Mouse (Mus musculus): ENCODE data around the gene Srrm2. TPM values are rescaled to one million over a fixed set of nuclear protein-coding genes. Genes with fewer than 3 reads are reported as not detected.

The Srrm2 gene
- polyA plus RNA-seq, 1 experiment, result 58.2 TPM

DNA sequence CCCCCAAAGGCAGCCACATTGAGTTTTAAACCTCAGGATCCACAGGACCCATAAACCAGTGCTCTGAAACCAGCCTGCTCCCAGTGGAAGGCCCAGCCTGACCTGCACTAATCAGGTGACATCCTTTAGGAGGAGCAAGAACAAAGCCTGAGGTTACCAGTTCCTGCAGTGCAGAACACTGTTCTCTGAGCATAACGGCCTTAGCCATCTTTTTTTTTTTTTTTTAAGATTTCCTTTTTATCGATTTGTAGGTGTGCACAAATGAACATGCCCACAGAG lies 686 bp downstream of the Srrm2 start:
- no peak overlapping the region for H3K4me3 ChIP-seq
- H3ac ChIP-seq (ENCODE audit: control insufficient read depth, insufficient read length), result no peak overlapping the region
- no peak overlapping the region for H3K4me2 ChIP-seq (ENCODE audit: low read depth)
- H3K27me3 ChIP-seq (ENCODE audit: control insufficient read depth, insufficient read depth, insufficient read length), result no peaks in the 10 kb centered on the region
- TF ChIP-seq MYOG (IDR thresholded peaks at IDR 0.05; ENCODE audit: control insufficient read depth in 1 of 3, insufficient read depth in 1 of 3, insufficient read length in 2 of 3, low read depth in 2 of 3) (no peak), TCF3 (IDR thresholded peaks at IDR 0.05; ENCODE audit: insufficient read length, low read depth) (no peak), MAX (IDR thresholded peaks at IDR 0.05; ENCODE audit: low read depth) (no peak), MYOD1 (IDR thresholded peaks at IDR 0.05; ENCODE audit: control insufficient read depth in 1 of 3, insufficient read length in 2 of 3, low read depth in 2 of 3) (no peak), CEBPB (IDR thresholded peaks at IDR 0.05; ENCODE audit: insufficient read depth, poor library complexity, severe bottlenecking) (no peak), TCF12 (IDR thresholded peaks at IDR 0.05; ENCODE audit: insufficient read depth, poor library complexity, severe bottlenecking) (no peak), REST (IDR thresholded peaks at IDR 0.05; ENCODE audit: insufficient read depth, insufficient read length) (no peak), POLR2AphosphoS2 (IDR thresholded peaks at IDR 0.05; ENCODE audit: insufficient read length, low read depth) (no peak), E2F4 (IDR thresholded peaks at IDR 0.05; ENCODE audit: insufficient read depth) (no peak), SRF (IDR thresholded peaks at IDR 0.05; ENCODE audit: control insufficient read depth, insufficient read length, low read depth) (no peak), POLR2A (IDR thresholded peaks at IDR 0.05; ENCODE audit: insufficient read length, low read depth) (no peak), USF1 (IDR thresholded peaks at IDR 0.05; ENCODE audit: low read depth) (no peak)
- no peaks in the 10 kb centered on the region for H3K36me3 ChIP-seq (ENCODE audit: control insufficient read depth, insufficient read depth)
- H3K79me2 ChIP-seq (ENCODE audit: control insufficient read depth, insufficient read depth), result no peaks in the 10 kb centered on the region

DNA sequence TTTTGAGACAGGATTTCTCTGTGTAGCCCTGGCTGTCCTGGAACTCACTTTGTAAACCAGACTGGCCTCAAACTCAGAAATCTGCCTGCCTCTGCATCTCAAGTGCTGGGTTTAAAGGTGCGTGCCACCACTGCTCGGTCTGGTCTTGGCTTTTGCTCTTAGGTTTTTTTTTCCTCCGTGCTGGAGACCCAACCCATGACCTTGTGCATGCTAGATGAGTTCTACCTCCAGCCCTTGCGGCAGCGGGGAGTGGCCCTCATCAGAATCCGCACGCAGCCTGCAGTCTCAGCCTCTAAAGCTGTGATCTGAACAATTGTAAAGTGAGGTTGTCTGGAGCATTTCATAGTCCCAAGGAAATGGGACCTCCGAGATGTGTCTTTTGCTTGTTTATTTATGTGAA lies 5.0 kb downstream of the Srrm2 start:
- Histone ChIP-seq H3K36me3 (ENCODE audit: control insufficient read depth, insufficient read depth) (no peaks in the 10 kb centered on the region), H3K4me2 (ENCODE audit: low read depth) (no peak overlapping the region), H3K27me3 (ENCODE audit: control insufficient read depth, insufficient read depth, insufficient read length) (no peaks in the 10 kb centered on the region), H3K79me2 (ENCODE audit: control insufficient read depth, insufficient read depth) (no peaks in the 10 kb centered on the region), H3ac (ENCODE audit: control insufficient read depth, insufficient read length) (no peak overlapping the region), H3K4me3 (no peak overlapping the region)
- TF ChIP-seq E2F4 (IDR thresholded peaks at IDR 0.05; ENCODE audit: insufficient read depth), result no peak
- no peak for TF ChIP-seq POLR2AphosphoS2 (IDR thresholded peaks at IDR 0.05; ENCODE audit: insufficient read length, low read depth)
- no peak for TF ChIP-seq CEBPB (IDR thresholded peaks at IDR 0.05; ENCODE audit: insufficient read depth, poor library complexity, severe bottlenecking)
- no peak for TF ChIP-seq MYOD1 (IDR thresholded peaks at IDR 0.05; ENCODE audit: control insufficient read depth in 1 of 3, insufficient read length in 2 of 3, low read depth in 2 of 3)
- no peak for TF ChIP-seq MAX (IDR thresholded peaks at IDR 0.05; ENCODE audit: low read depth)
- no peak for TF ChIP-seq REST (IDR thresholded peaks at IDR 0.05; ENCODE audit: insufficient read depth, insufficient read length)
- TF ChIP-seq POLR2A (IDR thresholded peaks at IDR 0.05; ENCODE audit: insufficient read length, low read depth), result no peak

DNA sequence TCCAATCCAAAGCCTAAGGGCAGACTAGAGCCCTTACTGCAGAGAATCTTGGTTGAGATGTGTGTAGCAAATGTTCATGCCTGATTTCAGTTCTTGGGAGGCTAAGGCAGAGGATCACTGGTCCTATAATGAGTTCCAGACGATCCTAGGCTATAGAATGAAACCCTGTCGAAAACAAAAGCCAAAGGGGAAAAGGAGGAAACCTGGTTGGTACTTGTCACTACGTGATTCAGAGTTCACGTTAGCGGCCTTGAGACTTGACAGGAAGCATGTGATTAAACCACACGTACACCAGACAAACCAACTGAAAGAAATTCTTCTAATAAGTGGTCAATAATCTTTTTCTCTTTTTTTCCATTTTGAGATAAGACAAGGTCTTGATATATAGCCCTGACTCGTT lies 7.0 kb downstream of the Srrm2 start:
- no peak overlapping the region for H3K4me2 ChIP-seq (ENCODE audit: low read depth)
- no peak overlapping the region for H3K4me3 ChIP-seq
- H3K27me3 ChIP-seq (ENCODE audit: control insufficient read depth, insufficient read depth, insufficient read length), result no peaks in the 10 kb centered on the region
- H3K36me3 ChIP-seq (ENCODE audit: control insufficient read depth, insufficient read depth), result no peaks in the 10 kb centered on the region
- H3K79me2 ChIP-seq (ENCODE audit: control insufficient read depth, insufficient read depth), result no peaks in the 10 kb centered on the region
- TF ChIP-seq CEBPB (IDR thresholded peaks at IDR 0.05; ENCODE audit: insufficient read depth, poor library complexity, severe bottlenecking) (no peak), USF1 (IDR thresholded peaks at IDR 0.05; ENCODE audit: low read depth) (no peak), MYOD1 (IDR thresholded peaks at IDR 0.05; ENCODE audit: control insufficient read depth in 1 of 3, insufficient read length in 2 of 3, low read depth in 2 of 3) (no peak), E2F4 (IDR thresholded peaks at IDR 0.05; ENCODE audit: insufficient read depth) (no peak), MYOG (IDR thresholded peaks at IDR 0.05; ENCODE audit: control insufficient read depth in 1 of 3, insufficient read depth in 1 of 3, insufficient read length in 2 of 3, low read depth in 2 of 3) (no peak), SRF (IDR thresholded peaks at IDR 0.05; ENCODE audit: control insufficient read depth, insufficient read length, low read depth) (no peak), POLR2AphosphoS2 (IDR thresholded peaks at IDR 0.05; ENCODE audit: insufficient read length, low read depth) (no peak), POLR2A (IDR thresholded peaks at IDR 0.05; ENCODE audit: insufficient read length, low read depth) (no peak), MAX (IDR thresholded peaks at IDR 0.05; ENCODE audit: low read depth) (no peak), TCF12 (IDR thresholded peaks at IDR 0.05; ENCODE audit: insufficient read depth, poor library complexity, severe bottlenecking) (no peak), REST (IDR thresholded peaks at IDR 0.05; ENCODE audit: insufficient read depth, insufficient read length) (no peak), TCF3 (IDR thresholded peaks at IDR 0.05; ENCODE audit: insufficient read length, low read depth) (no peak)
- no peak overlapping the region for H3ac ChIP-seq (ENCODE audit: control insufficient read depth, insufficient read length)

DNA sequence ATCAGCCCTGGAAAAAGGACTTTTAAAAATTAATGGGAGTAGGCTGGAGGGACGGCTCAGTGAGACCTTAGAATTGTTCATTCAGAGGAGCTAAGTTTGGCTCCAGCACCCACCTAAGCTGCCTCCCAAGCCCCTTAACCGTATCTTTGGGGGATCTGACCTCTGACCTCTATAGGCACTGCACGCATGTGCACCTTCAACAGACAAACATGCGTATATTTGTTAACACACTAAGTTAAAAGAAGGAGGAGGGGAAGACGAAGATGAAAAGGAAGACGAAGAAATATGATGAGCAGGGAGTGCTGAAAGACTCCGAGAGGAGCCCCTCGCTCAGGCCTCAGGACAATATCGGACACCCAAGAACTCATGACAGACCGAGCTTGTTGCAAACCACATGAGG lies 11.3 kb downstream of the Srrm2 start:
- Histone ChIP-seq H3ac (ENCODE audit: control insufficient read depth, insufficient read length) (no peak overlapping the region), H3K4me2 (ENCODE audit: low read depth) (no peak overlapping the region), H3K27me3 (ENCODE audit: control insufficient read depth, insufficient read depth, insufficient read length) (no peaks in the 10 kb centered on the region), H3K79me2 (ENCODE audit: control insufficient read depth, insufficient read depth) (peaks cover 33% of the 10 kb centered on the region), H3K4me3 (peak overlapping the region; percentile 98), H3K36me3 (ENCODE audit: control insufficient read depth, insufficient read depth) (no peaks in the 10 kb centered on the region)
- TF ChIP-seq MYOG (IDR thresholded peaks at IDR 0.05; ENCODE audit: control insufficient read depth in 1 of 3, insufficient read depth in 1 of 3, insufficient read length in 2 of 3, low read depth in 2 of 3) (no peak), CEBPB (IDR thresholded peaks at IDR 0.05; ENCODE audit: insufficient read depth, poor library complexity, severe bottlenecking) (no peak), POLR2A (IDR thresholded peaks at IDR 0.05; ENCODE audit: insufficient read length, low read depth) (no peak)

DNA sequence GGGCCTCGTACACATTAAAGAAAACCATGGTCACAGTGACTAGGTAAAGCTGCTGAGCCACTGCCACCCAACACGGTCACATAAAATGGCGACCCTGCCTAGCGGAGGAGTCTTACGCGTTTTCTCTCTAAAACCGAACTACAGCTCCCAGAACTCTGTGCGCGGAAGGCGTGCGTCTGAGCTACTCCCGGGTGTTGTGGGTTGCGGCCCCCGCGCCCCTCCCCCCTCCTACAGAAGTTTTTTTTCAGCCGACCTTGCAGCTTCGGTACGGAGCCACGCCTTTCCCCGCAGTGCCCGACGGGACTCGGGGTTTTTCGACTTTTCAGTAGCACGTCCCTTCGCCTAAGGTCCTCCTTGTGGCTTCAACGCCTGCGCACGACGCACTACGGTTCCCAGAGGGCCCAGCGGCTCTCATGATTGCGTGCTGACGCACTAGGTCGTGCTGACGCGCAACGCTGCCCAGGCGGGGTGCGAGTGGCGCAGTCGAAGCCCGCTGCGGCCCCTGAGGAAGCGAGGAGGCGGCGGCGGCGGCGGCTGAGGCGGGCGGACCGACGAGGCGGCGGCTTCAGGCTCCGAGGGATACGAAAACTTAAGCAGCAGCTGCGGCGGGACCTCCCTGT lies 12.5 kb downstream of the Srrm2 start:
- H3K36me3 ChIP-seq (ENCODE audit: control insufficient read depth, insufficient read depth), result peaks cover 3% of the 10 kb centered on the region
- no peaks in the 10 kb centered on the region for H3K27me3 ChIP-seq (ENCODE audit: control insufficient read depth, insufficient read depth, insufficient read length)
- H3K79me2 ChIP-seq (ENCODE audit: control insufficient read depth, insufficient read depth), result peaks cover 46% of the 10 kb centered on the region
- TF ChIP-seq POLR2AphosphoS2 (IDR thresholded peaks at IDR 0.05; ENCODE audit: insufficient read length, low read depth) (peak; percentile 81), MYOD1 (IDR thresholded peaks at IDR 0.05; ENCODE audit: control insufficient read depth in 1 of 3, insufficient read length in 2 of 3, low read depth in 2 of 3) (peak in 1 of 3 experiments; percentile 6), REST (IDR thresholded peaks at IDR 0.05; ENCODE audit: insufficient read depth, insufficient read length) (peak; percentile 16), MAX (IDR thresholded peaks at IDR 0.05; ENCODE audit: low read depth) (no peak), POLR2A (IDR thresholded peaks at IDR 0.05; ENCODE audit: insufficient read length, low read depth) (peak; percentile 88)
- H3K4me3 ChIP-seq, result peak overlapping the region; percentile 98
- peak overlapping the region; percentile 87 for H3K4me2 ChIP-seq (ENCODE audit: low read depth)
- peak overlapping the region; percentile 88 for H3ac ChIP-seq (ENCODE audit: control insufficient read depth, insufficient read length)

Measured in myocyte (in vitro differentiated cells).